Mouse (Mus musculus) thymus, postnatal 14 days (tissue): ENCODE results near the gene Rnf10.
"Not testable (repeated sequence)": the region's sequence is repeated elsewhere in the genome, so short reads cannot be mapped to it uniquely, and the experiment has no call there.

ENCODE experiments used
- DNase-seq: peaks from one replicate; pipeline ENCODE4 v3.0.0; 2021

Rnf10 gene

DNA sequence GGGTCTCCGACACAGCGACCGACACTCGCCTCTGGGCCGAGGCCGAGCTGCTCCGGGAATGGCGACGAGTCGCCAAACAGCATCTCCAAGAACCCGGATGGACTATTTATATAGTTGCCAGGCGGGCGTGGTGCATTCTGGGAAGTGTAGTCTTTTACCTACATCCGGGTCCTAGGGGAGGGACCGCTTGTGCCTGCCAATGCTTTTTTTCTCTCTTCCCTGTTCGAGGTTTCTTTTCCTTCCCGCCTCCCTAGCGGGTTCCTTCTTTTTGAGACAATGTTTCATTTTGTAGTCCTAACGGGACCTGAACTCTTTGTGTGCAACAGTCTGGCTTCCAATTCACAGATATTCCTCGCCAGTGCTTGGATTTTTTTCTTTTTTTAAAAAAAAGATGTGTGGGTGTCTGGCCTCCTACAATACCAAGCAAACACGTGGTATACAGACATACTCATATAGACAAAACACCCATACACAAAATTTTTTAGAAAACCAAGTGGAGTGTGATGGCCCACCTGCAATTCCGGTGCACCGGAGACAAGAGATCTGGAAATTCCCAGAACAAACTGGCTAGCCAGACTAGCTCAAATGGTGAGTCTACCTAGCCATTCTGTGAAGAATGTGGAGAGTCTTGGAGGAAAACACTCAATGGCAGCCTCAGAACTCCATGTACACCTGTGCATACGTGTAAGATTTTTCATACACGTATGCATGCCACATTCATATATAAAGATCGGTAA is at the start of gene Rnf10:
TSS of gene Rnf10 (minus strand) at position 87 of the 737 bp plus-strand sequence.
- peak; percentile 97 for DNase-seq

DNA sequence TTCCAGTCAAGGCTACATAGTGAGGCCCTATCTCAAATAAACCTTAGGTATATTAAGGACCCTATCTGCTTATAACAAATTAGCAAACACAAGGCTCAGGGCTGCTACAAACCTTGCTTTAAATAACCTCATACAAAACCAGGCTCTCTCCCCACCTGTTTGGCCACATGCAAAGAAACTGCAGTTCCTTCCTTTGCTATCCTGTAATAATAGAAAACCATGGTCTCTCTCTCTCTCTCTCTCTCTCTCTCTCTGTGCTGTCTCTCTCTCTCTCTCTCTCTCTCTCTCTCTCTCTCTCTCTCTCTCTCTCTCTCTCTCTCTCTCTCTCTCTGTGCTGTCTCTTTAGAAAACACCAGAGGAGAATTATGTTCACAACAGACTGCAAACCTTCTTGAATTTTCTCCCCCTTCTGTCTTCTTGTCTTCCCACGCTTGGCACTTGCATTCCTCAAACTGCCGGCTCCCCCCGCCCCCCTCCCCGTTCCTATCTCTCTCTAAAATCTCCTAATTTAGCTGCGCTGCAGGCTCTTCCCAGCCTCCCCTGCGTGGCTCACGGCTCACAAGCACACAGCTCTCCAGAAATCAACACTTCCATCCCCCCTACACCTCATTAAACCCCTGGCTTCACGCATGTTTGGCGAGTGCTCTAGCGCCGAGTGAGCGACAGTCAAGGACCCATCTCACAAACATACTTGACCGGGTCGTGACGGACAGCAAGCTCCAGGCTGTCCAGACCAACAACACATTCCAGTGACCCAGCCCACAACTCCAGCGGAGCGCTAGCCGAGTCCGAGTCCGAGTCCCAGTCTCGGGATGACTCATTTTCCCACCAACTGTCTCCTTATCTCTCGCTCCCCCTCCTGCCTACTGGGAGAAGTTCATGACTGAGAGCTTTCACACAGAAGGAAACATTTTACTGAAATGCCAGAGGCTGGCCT is 46.6 kb upstream of the Rnf10 start:
- peak; percentile 59 for DNase-seq

- DNase-seq: peak; percentile 72
Observed at GRCm38 (mm10) chr5:115317645-115318328, 45.1 kb upstream of the Rnf10 start.

DNA sequence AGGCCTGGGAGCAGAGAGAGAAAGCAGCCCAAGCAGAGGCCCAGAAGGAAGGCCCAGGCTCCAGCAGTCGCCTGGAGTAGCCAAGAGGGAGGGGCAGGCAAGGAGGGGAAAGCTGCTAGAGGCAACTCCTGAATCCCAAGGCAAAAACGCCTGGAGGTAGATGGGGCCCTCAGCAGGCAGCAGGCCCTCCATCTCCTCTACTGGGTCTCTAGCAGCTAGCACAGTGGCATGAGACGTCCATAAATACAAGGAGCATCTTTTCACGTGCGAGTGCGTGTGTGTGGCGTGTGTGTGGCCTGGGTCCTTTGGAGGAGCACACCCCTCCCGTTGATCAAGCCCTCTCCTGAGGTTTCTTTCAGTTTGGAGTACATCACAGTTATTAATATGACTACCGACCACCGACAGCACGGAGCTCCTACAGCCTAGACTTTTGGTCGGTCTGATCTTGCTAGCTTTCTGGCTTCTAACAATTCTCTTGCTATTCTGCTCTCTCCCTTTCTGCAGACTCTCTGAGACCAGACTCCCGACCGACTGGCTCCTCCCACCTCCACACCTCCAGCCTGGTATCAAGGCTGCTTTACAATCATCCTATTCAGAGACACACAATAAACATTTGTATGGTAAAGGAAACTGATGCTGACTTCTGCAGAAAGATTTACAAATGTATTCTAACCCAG is 44.4 kb upstream of the Rnf10 start:
- DNase-seq: no peak

GRCm38 (mm10) chr5:115313668-115313943 is 40.9 kb upstream of the Rnf10 start:
- DNase-seq: no peak

GRCm38 (mm10) chr5:115312816-115313667 is 40.3 kb upstream of the Rnf10 start:
- no peak for DNase-seq

GRCm38 (mm10) chr5:115312354-115312753 is 39.7 kb upstream of the Rnf10 start:
- DNase-seq: no peak

- DNase-seq: not testable (repeated sequence)
Observed at GRCm38 (mm10) chr5:115302190-115302589, 29.5 kb upstream of the Rnf10 start.

- DNase-seq: no peak
Observed at GRCm38 (mm10) chr5:115301615-115302014, 28.9 kb upstream of the Rnf10 start.

GRCm38 (mm10) chr5:115300792-115301614 is 28.3 kb upstream of the Rnf10 start, which contains the start of gene Dynll1:
Dynll1 (minus strand) TSS chr5:115300999.
- DNase-seq: peak; percentile 99

GRCm38 (mm10) chr5:115300035-115300744 is 27.5 kb upstream of the Rnf10 start:
- DNase-seq: no peak

DNA sequence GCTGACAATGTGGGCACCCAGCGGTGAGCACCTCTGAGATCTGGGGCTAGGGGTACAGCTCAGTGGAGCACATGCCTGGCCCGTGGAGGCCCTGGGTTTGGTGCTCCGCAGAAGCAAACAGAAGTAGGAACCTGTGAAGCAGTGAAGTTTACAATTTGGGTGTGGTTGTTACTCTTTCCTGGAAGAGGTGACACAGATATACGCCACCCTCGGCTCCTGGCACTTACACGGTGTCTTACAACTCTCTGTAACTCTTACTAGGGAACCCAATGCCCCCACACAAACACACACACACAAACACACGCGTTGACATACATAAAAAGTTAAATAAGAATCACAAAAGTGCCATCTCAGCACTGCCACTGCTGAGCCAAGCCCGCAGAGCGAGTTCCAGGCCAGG is 23.6 kb upstream of the Rnf10 start:
- no peak for DNase-seq

- DNase-seq: peak; percentile 23
Observed at GRCm38 (mm10) chr5:115294173-115294572, 21.5 kb upstream of the Rnf10 start.

GRCm38 (mm10) chr5:115284735-115285134 is 12.0 kb upstream of the Rnf10 start:
- peak; percentile 45 for DNase-seq

DNA sequence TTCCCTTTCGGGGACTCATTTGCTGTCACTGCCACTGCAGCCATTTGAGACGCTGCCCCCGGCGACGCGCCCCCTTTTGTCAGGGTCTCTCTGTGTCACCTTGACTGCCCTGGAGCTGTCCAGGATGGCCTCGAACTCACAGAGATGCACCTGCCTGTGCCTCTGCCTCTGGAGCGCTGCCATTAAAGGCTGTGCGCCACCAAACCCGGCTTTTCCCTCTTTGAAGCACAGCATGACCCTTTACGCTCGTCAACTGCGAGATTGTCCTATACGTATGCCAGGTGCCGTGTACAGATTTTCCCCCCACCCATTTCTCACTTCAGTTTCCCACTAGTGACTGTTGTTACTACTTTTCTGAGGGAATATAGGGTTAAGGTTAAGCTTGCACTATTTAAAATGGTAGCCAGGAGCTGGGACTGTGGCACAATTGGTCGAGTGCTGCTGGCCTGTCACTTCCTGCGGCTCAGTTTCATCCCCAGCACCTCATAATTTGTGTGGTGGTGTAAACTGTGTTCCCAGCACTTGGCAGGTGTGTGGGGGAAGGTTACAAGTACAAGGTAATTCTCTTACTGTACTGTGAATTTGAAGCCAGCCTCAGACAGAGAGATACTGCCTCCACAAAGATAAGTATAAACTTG is 7.5 kb upstream of the Rnf10 start:
- DNase-seq: peak; percentile 57

GRCm38 (mm10) chr5:115279226-115280049 is 6.7 kb upstream of the Rnf10 start, which contains the start of gene Coq5:
Coq5 (plus strand) TSS chr5:115279666.
- peak; percentile 90 for DNase-seq

DNA sequence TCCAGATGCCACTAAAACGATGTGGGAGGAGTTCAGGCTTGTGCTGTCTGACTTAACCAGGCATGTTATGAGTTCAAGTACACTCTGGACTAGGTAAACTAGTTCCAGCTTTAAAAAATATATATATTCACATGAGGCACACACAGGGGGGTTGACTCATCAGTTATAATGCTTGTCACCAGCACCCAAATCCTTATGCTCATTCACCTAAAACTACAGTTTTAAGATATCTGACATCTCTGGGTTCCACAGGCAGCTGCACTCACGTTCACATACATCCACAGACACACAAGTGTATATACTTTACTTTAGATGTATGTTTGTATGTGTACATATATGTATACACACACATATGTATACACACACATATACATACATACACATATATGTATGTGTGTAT is 6.1 kb upstream of the Rnf10 start:
- DNase-seq: no peak

DNA sequence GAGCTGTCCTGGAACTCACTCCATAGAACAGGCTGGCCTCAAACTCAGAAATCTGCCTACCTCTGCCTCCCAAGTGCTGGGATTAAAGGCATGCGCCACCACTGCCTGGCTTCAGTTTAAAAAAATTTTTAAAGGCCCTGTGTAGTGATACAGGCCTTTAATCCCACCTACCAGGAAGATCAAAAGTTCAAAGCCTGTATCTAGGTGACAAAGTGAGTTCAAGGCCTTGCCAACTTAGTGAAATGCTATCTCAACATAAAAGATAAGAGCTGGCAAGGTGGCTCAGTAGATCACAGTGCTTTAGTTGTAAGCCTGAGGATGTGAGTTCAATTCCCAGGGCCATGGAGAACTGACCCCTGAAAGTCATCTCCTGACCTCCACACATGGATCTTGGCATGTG is 5.4 kb upstream of the Rnf10 start:
- DNase-seq: no peak

DNA sequence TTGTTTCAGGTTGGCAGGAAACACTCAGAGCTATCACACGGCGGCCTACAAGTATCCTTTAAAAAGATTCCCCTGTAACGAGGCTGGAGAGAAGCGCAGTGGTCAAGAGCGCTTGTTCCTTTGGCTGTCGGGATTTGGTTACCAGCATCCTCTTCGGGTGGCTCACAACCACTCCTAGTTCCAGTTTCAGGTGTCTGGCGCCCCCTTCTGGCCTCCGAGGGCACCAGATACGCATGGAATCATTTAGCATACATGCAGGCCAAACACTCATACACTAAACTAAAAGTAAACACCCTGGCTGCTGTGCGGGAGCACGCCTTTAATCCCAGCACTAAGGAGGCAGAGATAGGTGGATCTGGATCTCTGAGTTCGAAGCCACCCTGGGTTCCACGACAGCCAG is 3.3 kb upstream of the Rnf10 start:
- peak; percentile 49 for DNase-seq
